Mouse (Mus musculus) liver, embryonic 15.5 days (tissue): ENCODE measurements around the gene Chp2. TPM values are rescaled to one million over a fixed set of nuclear protein-coding genes. Genes with fewer than 3 reads are reported as not detected.
"Not testable (repeated sequence)": the region's sequence is repeated elsewhere in the genome, so short reads cannot be mapped to it uniquely, and the experiment has no call there.

Experiments used
- ATAC-seq: fragments of 200-750 bp; cut with Nextera tagmentation; 2 replicates; pipeline ENCODE4 v1.8.0; 2017; ENCODE audit warnings: moderate number of reproducible peaks, mild to moderate bottlenecking, moderate library complexity; ENCODE audit not compliant: insufficient read depth
- H3K27ac ChIP-seq: fragments of 300-500 bp; sonication (generic); replicated peaks from 2 replicates; pipeline ENCODE4 v1.5.1; 2015; ENCODE audit warnings: mild to moderate bottlenecking, inconsistent platforms
- H3K27me3 ChIP-seq: fragments of 300-500 bp; sonication (generic); 2 replicates; pipeline ENCODE4 v1.6.1; 2015; ENCODE audit warnings: mild to moderate bottlenecking, inconsistent platforms
- H3K36me3 ChIP-seq: fragments of 300-500 bp; sonication (generic); replicated peaks from 2 replicates; pipeline ENCODE4 v1.6.1; 2015; ENCODE audit warnings: moderate library complexity, mild to moderate bottlenecking, inconsistent platforms
- H3K4me1 ChIP-seq: fragments of 300-500 bp; sonication (generic); replicated peaks from 2 replicates; pipeline ENCODE4 v1.6.1; 2015; ENCODE audit warnings: inconsistent platforms
- H3K4me2 ChIP-seq: fragments of 300-500 bp; sonication (generic); 2 replicates; pipeline ENCODE4 v1.6.1; 2015; ENCODE audit warnings: moderate library complexity, mild to moderate bottlenecking, inconsistent platforms
- H3K4me3 ChIP-seq: fragments of 300-500 bp; sonication (generic); replicated peaks from 2 replicates; pipeline ENCODE4 v1.5.1; 2015; ENCODE audit warnings: mild to moderate bottlenecking, inconsistent platforms
- H3K9ac ChIP-seq: fragments of 300-500 bp; sonication (generic); 2 replicates; pipeline ENCODE4 v1.6.1; 2015; ENCODE audit warnings: moderate library complexity, mild to moderate bottlenecking, inconsistent platforms
- H3K9me3 ChIP-seq: fragments of 300-500 bp; sonication (generic); replicated peaks from 2 replicates; pipeline ENCODE4 v1.6.1; 2016; ENCODE audit warnings: inconsistent platforms
- WGBS: fragments of 180-500 bp; shearing (Covaris S2); methylation state at CpG from one replicate; pipeline ENCODE4 v1.1.7; 2015; ENCODE audit warnings: mixed read lengths; ENCODE audit not compliant: insufficient replicate concordance; 5-methylcytosine and 5-hydroxymethylcytosine counted together
- polyA plus RNA-seq: library from polyadenylated mRNA; unstranded; fragments of >200 nt; fragmentation: Nextera tagmentation; extraction: Ambion mirVana; gene quantifications from 2 replicates; pipeline ENCODE4 v1.2.1, GENCODE M21; 2015

The Chp2 gene
- polyA plus RNA-seq, 1 experiment from 2014 or later = 1.5 TPM

- H3K4me2 ChIP-seq, H3K27me3 ChIP-seq, H3K27ac ChIP-seq, H3K9me3 ChIP-seq, H3K36me3 ChIP-seq, H3K4me1 ChIP-seq, ATAC-seq, H3K4me3 ChIP-seq, H3K9ac ChIP-seq: not testable (repeated sequence)
These were observed 23.4 kb downstream of the Chp2 start for GRCm38 (mm10) chr7:122242744-122243143.

- ATAC-seq = no peak
- Histone ChIP-seq H3K4me2 (no peak overlapping the region), H3K36me3 (no peaks in the 10 kb centered on the region), H3K27ac (no peak overlapping the region), H3K9me3 (no peaks in the 10 kb centered on the region), H3K4me1 (no peaks in the 10 kb centered on the region), H3K27me3 (no peaks in the 10 kb centered on the region), H3K9ac (no peak overlapping the region), H3K4me3 (no peak overlapping the region)
- WGBS = 54% methylated on average over 7 of the region's 7 CpGs
These were observed 24.9 kb downstream of the Chp2 start for GRCm38 (mm10) chr7:122244166-122244565.

- no peak overlapping the region for H3K4me2 ChIP-seq
- H3K9me3 ChIP-seq = no peaks in the 10 kb centered on the region
- no peak for ATAC-seq
- no peak overlapping the region for H3K9ac ChIP-seq
- H3K36me3 ChIP-seq = no peaks in the 10 kb centered on the region
- H3K27ac ChIP-seq = no peak overlapping the region
- H3K4me3 ChIP-seq = no peak overlapping the region
- no peaks in the 10 kb centered on the region for H3K27me3 ChIP-seq
- WGBS = 59% methylated on average over 8 of the region's 8 CpGs
- no peaks in the 10 kb centered on the region for H3K4me1 ChIP-seq
These were observed 25.3 kb downstream of the Chp2 start for GRCm38 (mm10) chr7:122244584-122244983.

- Histone ChIP-seq H3K4me2 (no peak overlapping the region), H3K4me3 (no peak overlapping the region), H3K27me3 (no peaks in the 10 kb centered on the region), H3K4me1 (no peaks in the 10 kb centered on the region), H3K27ac (no peak overlapping the region), H3K36me3 (no peaks in the 10 kb centered on the region), H3K9me3 (no peaks in the 10 kb centered on the region), H3K9ac (no peak overlapping the region)
- no peak for ATAC-seq
- WGBS = 67% methylated on average over 5 of the region's 5 CpGs
These were observed 26.7 kb downstream of the Chp2 start for GRCm38 (mm10) chr7:122245976-122246375.

GRCm38 (mm10) chr7:122247254-122247864, 28.1 kb downstream of the Chp2 start:
- H3K4me2 ChIP-seq = no peak overlapping the region
- no peaks in the 10 kb centered on the region for H3K4me1 ChIP-seq
- no peaks in the 10 kb centered on the region for H3K9me3 ChIP-seq
- ATAC-seq = no peak
- WGBS = 63% methylated on average over 10 of the region's 10 CpGs
- no peaks in the 10 kb centered on the region for H3K36me3 ChIP-seq
- H3K27ac ChIP-seq = no peak overlapping the region
- H3K9ac ChIP-seq = no peak overlapping the region
- no peak overlapping the region for H3K4me3 ChIP-seq
- no peaks in the 10 kb centered on the region for H3K27me3 ChIP-seq

GRCm38 (mm10) chr7:122249321-122249821, 30.1 kb downstream of the Chp2 start:
- 75% methylated on average over 9 of the region's 9 CpGs for WGBS
- Histone ChIP-seq H3K27ac (no peak overlapping the region), H3K9ac (no peak overlapping the region), H3K4me3 (no peak overlapping the region), H3K4me2 (no peak overlapping the region), H3K27me3 (no peaks in the 10 kb centered on the region), H3K4me1 (no peaks in the 10 kb centered on the region), H3K9me3 (no peaks in the 10 kb centered on the region), H3K36me3 (no peaks in the 10 kb centered on the region)
- ATAC-seq = no peak

GRCm38 (mm10) chr7:122251197-122252011, 32.1 kb downstream of the Chp2 start:
- Histone ChIP-seq H3K9ac (no peak overlapping the region), H3K36me3 (no peaks in the 10 kb centered on the region), H3K4me3 (no peak overlapping the region), H3K4me2 (no peak overlapping the region), H3K9me3 (no peaks in the 10 kb centered on the region), H3K27ac (no peak overlapping the region), H3K4me1 (peaks cover 3% of the 10 kb centered on the region; the same call in 1 of the 2 replicates), H3K27me3 (no peaks in the 10 kb centered on the region)
- WGBS = 20% methylated on average over 21 of the region's 21 CpGs
- ATAC-seq = peak; percentile 25; the same call in 1 of the 2 replicates

- peaks cover 3% of the 10 kb centered on the region; the same call in 1 of the 2 replicates for H3K4me1 ChIP-seq
- H3K36me3 ChIP-seq = no peaks in the 10 kb centered on the region
- ATAC-seq = no peak
- H3K27ac ChIP-seq = 0 out of 2 replicates have a peak overlapping the region, but pooled peaks have one; percentile 10
- no peak overlapping the region for H3K9ac ChIP-seq
- H3K4me3 ChIP-seq = no peak overlapping the region
- no peaks in the 10 kb centered on the region for H3K27me3 ChIP-seq
- WGBS = 43% methylated on average over 7 of the region's 7 CpGs
- no peaks in the 10 kb centered on the region for H3K9me3 ChIP-seq
- H3K4me2 ChIP-seq = no peak overlapping the region
These were observed 37.4 kb downstream of the Chp2 start for GRCm38 (mm10) chr7:122256722-122257121.

GRCm38 (mm10) chr7:122258521-122258920, 39.2 kb downstream of the Chp2 start:
- H3K27ac ChIP-seq = no peak overlapping the region
- no peak overlapping the region for H3K4me2 ChIP-seq

GRCm38 (mm10) chr7:122260055-122260602, 40.8 kb downstream of the Chp2 start:
- no peak overlapping the region for H3K9ac ChIP-seq
- WGBS = 33% methylated on average over 5 of the region's 5 CpGs
- H3K9me3 ChIP-seq = no peaks in the 10 kb centered on the region
- no peak overlapping the region for H3K4me3 ChIP-seq
- no peaks in the 10 kb centered on the region for H3K36me3 ChIP-seq
- no peaks in the 10 kb centered on the region for H3K27me3 ChIP-seq
- peaks cover 3% of the 10 kb centered on the region; the same call in 1 of the 2 replicates for H3K4me1 ChIP-seq
- ATAC-seq = no peak
- H3K27ac ChIP-seq = peak overlapping the region; percentile 48; the same call in 1 of the 2 replicates
- no peak overlapping the region for H3K4me2 ChIP-seq

More at GRCm38 (mm10) chr7:122258521-122258920, 39.2 kb downstream of the Chp2 start:
- H3K9ac ChIP-seq = no peak overlapping the region
- WGBS = 57% methylated on average over 4 of the region's 4 CpGs
- peaks cover 3% of the 10 kb centered on the region; the same call in 1 of the 2 replicates for H3K4me1 ChIP-seq
- no peaks in the 10 kb centered on the region for H3K9me3 ChIP-seq
- no peaks in the 10 kb centered on the region for H3K36me3 ChIP-seq
- no peak overlapping the region for H3K4me3 ChIP-seq
- H3K27me3 ChIP-seq = no peaks in the 10 kb centered on the region
- ATAC-seq = no peak

- no peak for ATAC-seq
- Histone ChIP-seq H3K36me3 (no peaks in the 10 kb centered on the region), H3K4me3 (no peak overlapping the region), H3K27me3 (no peaks in the 10 kb centered on the region), H3K9me3 (no peaks in the 10 kb centered on the region), H3K9ac (no peak overlapping the region), H3K4me1 (no peaks in the 10 kb centered on the region), H3K27ac (no peak overlapping the region), H3K4me2 (no peak overlapping the region)
- WGBS = 57% methylated on average over 4 of the region's 4 CpGs
These were observed 49.7 kb downstream of the Chp2 start for GRCm38 (mm10) chr7:122268983-122269486.
